Comparison of ENCODE assay signal across 8 mouse cellular contexts in genomic region chr12:47162624-47163151, GRCm38 (mm10).
DNase-seq lines count a peak whose midpoint lies in the region; ATAC-seq lines count a peak whose summit lies in the region.
"Had no signal": no experiment of that assay in that cellular context is flagged by ENCODE, and none has a peak within 500 bp of the region (broad histone marks: within the 10 kb centered on the region; RNA-seq: fewer than 3 reads in every experiment).

No protein-coding gene starts in this region.

- H3K27ac ChIP-seq in forebrain, embryonic 15.5 days (replicated peaks) = peak overlapping the region; percentile 51
- H3K27ac ChIP-seq in stomach, embryonic 16.5 days (ENCODE audit: low read length) = no peak overlapping the region
- H3K27ac ChIP-seq in kidney, embryonic 16.5 days (ENCODE audit: low read length) = no peak overlapping the region
- H3K27ac ChIP-seq: limb, embryonic 13.5 days had no signal

- peak; percentile 76 for ATAC-seq in cerebellum, adult (ENCODE audit: insufficient number of reproducible peaks, low FRiP score, low TSS enrichment)
- ATAC-seq in forebrain, embryonic 15.5 days (replicated peaks) = peak; percentile 69
- ATAC-seq in stomach, embryonic 16.5 days (ENCODE audit: insufficient read depth, low FRiP score) = no peak
- no peak for ATAC-seq in kidney, embryonic 16.5 days (ENCODE audit: low FRiP score, low TSS enrichment)

- H3K4me3 ChIP-seq in forebrain, embryonic 15.5 days = no peak overlapping the region; the same call in 1 of the 2 replicates
- no peak overlapping the region for H3K4me3 ChIP-seq in stomach, embryonic 16.5 days (replicated peaks; ENCODE audit: low read length)
- no peak overlapping the region for H3K4me3 ChIP-seq in kidney, embryonic 16.5 days (ENCODE audit: low read length)
- H3K4me3 ChIP-seq: limb, embryonic 13.5 days had no signal

- H3K9me3 ChIP-seq in forebrain, embryonic 15.5 days = no peaks in the 10 kb centered on the region
- no peaks in the 10 kb centered on the region for H3K9me3 ChIP-seq in stomach, embryonic 16.5 days (replicated peaks; ENCODE audit: control insufficient read depth, low read length)
- no peaks in the 10 kb centered on the region for H3K9me3 ChIP-seq in kidney, embryonic 16.5 days (ENCODE audit: low read length)
- H3K9me3 ChIP-seq: limb, embryonic 13.5 days had no signal

- H3K4me1 ChIP-seq in forebrain, embryonic 15.5 days = peaks cover 28% of the 10 kb centered on the region
- 0 out of 2 replicates have a peak, but pooled peaks cover 3% of the 10 kb centered on the region for H3K4me1 ChIP-seq in stomach, embryonic 16.5 days (ENCODE audit: control insufficient read depth, insufficient read depth, low read length)
- H3K4me1 ChIP-seq in kidney, embryonic 16.5 days (ENCODE audit: insufficient read depth, low read length) = no peaks in the 10 kb centered on the region

- peak overlapping the region; percentile 28 for H3K4me2 ChIP-seq in forebrain, embryonic 15.5 days (replicated peaks)
- peak overlapping the region; percentile 19; the same call in 1 of the 2 replicates for H3K4me2 ChIP-seq in stomach, embryonic 16.5 days (ENCODE audit: low read depth, low read length)
- no peak overlapping the region for H3K4me2 ChIP-seq in kidney, embryonic 16.5 days (replicated peaks; ENCODE audit: low read depth, low read length)
- H3K4me2 ChIP-seq: limb, embryonic 13.5 days had no signal

- no peaks in the 10 kb centered on the region for H3K36me3 ChIP-seq in forebrain, embryonic 15.5 days
- no peaks in the 10 kb centered on the region for H3K36me3 ChIP-seq in stomach, embryonic 16.5 days (ENCODE audit: control insufficient read depth, insufficient read depth, low read length)
- H3K36me3 ChIP-seq in kidney, embryonic 16.5 days (ENCODE audit: insufficient read depth, low read length) = no peaks in the 10 kb centered on the region
- H3K36me3 ChIP-seq: limb, embryonic 13.5 days had no signal

- WGBS in forebrain, embryonic 15.5 days = 6% methylated on average over 6 of the region's 6 CpGs
- WGBS in stomach, embryonic 16.5 days = 10% methylated on average over 6 of the region's 6 CpGs
- WGBS in kidney, embryonic 16.5 days = 11% methylated on average over 6 of the region's 6 CpGs

- peak; percentile 5 for DNase-seq in adipocyte (ENCODE audit: low spot score)
- DNase-seq in left cerebral cortex, adult 9 months (ENCODE audit: low spot score in 2 of 2) = peak; percentile 13 to 17
- no peak for DNase-seq in urinary bladder, postnatal 36 days (ENCODE audit: low spot score in 2 of 2)

- no peaks in the 10 kb centered on the region; the same call in 1 of the 2 replicates for H3K27me3 ChIP-seq in forebrain, embryonic 15.5 days
- H3K27me3 ChIP-seq in stomach, embryonic 16.5 days (ENCODE audit: control insufficient read depth, insufficient read depth, low read length) = no peaks in the 10 kb centered on the region
- H3K27me3 ChIP-seq in kidney, embryonic 16.5 days (ENCODE audit: insufficient read depth, low read length) = no peaks in the 10 kb centered on the region

- no peak overlapping the region for H3K9ac ChIP-seq in forebrain, embryonic 15.5 days (replicated peaks)
- no peak overlapping the region for H3K9ac ChIP-seq in stomach, embryonic 16.5 days (ENCODE audit: low read length)
- no peak overlapping the region for H3K9ac ChIP-seq in kidney, embryonic 16.5 days (replicated peaks; ENCODE audit: low read length)
- H3K9ac ChIP-seq: limb, embryonic 13.5 days had no signal

Comparison
In these comparisons a context has a peak if more than half of its experiments do, and no peak if none do; other contexts are left out.
1. DNase-seq: peak in adipocyte (single experiment) and left cerebral cortex, adult 9 months (2 of 2); none in urinary bladder, postnatal 36 days (0 of 2).
2. ATAC-seq: peak in cerebellum, adult (single experiment) and forebrain, embryonic 15.5 days (single experiment); none in stomach, embryonic 16.5 days (single experiment) and kidney, embryonic 16.5 days (single experiment).